Mouse (Mus musculus): ENCODE data around the gene Fem1b. TPM values are rescaled to one million over a fixed set of nuclear protein-coding genes. Genes with fewer than 3 reads are reported as not detected.
"Not testable (repeated sequence)": the region's sequence is repeated elsewhere in the genome, so short reads cannot be mapped to it uniquely, and the experiment has no call there.

Fem1b gene
- total RNA-seq (2021) = 100 to 1,000 TPM in 1 of 2 experiments, 10 to 100 TPM in 1; 97.6 to 105 TPM

DNA sequence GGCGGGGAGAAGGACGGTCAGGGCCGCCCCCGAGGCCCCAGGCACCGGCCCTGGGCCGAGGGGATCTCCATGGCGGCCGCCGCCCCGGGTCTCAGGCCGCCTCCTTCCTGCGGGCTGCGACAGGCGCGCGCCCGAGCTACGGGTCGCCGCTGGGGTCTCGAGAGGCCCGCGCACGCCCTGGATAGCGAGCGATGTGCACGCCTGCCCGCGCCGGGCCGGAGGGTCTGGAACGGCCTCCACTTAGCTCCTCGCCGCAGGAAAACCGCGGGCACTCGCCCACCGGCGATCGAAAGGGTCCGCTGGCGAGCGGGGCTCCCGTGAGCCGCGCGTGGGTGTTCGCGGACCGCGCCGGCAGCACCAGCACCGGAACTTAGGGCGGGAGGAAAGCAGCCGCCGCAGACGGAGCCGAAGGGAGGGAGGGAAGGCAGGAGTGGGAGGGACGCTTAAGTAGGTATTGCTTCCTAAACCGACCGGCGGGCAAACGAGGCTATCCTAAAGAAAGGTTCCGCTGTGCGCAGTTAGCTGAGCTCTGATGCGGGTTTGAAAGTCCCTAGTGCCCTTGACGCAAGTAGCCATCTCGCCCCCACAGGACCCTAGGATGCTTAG is at the start of gene Fem1b:
TSS of gene Fem1b (minus strand) at position 419 of the 606 bp plus-strand sequence.
- DNase-seq (ENCODE audit: extremely low spot score in 1 of 2, low spot score in 1 of 2) = peak; percentile 82 to 93

DNA sequence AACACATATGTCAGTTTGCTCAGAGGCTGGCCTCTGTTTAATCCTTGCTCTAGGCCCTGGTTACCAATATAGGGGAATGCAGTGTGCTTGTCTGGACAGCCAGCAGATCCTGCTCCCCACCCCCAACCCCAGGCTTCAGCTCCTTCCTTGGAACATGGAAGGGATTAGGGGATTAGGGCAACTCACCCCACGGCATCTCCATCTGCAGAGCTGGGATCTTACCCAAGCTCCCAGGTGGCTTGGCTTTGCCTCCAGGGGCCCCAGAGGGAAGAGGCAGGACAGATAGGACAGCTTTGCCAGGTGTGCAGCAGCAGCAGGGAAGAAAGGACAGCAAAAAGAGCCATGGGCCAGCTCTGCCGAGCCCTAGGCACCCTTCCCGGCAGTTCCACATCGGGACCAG is 49.1 kb upstream of the Fem1b start:
- DNase-seq (ENCODE audit: extremely low spot score in 1 of 2, low spot score in 1 of 2) = no peak

DNA sequence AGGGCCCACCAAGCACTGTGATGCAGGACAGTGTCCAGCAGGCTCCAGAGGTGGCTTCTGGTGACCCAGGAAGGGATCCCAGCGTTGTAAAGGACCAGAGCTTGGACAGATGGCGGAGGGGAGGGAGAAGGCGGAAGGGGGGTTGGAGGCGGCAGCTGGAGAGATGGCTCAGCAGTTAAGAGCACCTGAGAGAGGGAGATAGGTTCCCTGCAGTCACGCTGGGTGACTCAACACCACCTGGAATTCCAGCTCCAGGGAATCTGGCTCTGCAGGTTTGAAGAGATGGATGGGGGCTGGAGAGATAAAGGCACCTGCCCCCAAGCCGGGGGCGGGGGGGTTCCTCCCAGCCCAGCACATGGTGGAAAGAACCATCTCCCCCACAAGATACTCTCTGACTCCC is 48.4 kb upstream of the Fem1b start:
- DNase-seq (ENCODE audit: extremely low spot score in 1 of 2, low spot score in 1 of 2) = not testable (repeated sequence)

DNA sequence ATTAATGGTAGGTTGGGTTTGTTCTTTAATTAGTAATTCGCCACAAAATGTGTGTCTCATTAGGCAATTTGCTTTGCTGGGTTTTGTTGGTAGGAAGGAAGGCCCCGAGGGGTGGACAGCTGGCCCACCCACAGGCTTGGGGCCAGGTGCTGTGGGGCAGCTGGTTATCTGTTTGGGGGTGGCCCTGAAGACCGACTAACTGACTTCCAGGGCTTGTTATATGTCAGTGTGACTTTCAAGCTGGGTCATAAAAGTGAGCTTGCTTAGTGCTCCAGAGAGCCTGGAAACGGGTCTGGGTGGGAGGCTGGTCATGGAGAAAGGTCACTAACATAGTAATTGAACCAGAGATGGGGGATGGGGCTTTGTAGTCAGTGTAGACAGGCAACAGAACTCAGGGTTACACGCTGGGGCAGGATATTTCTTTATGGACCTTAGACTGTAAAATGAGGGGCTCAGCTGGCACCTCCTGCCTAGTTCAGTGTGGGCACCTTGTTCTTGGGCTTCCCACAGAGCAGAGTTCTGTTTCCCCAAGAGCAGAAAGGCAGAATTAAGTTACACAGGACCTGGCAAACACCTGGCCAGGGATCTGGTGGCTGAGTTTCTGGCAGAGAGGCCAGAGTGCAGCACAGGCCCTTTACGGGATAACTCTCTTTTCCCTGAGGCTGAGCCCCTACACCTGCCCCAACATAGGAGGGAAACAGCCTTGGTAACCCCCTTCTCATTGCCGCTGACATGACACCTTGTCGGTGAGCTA is 46.7 kb upstream of the Fem1b start:
- no peak for DNase-seq (ENCODE audit: extremely low spot score in 1 of 2, low spot score in 1 of 2)

DNA sequence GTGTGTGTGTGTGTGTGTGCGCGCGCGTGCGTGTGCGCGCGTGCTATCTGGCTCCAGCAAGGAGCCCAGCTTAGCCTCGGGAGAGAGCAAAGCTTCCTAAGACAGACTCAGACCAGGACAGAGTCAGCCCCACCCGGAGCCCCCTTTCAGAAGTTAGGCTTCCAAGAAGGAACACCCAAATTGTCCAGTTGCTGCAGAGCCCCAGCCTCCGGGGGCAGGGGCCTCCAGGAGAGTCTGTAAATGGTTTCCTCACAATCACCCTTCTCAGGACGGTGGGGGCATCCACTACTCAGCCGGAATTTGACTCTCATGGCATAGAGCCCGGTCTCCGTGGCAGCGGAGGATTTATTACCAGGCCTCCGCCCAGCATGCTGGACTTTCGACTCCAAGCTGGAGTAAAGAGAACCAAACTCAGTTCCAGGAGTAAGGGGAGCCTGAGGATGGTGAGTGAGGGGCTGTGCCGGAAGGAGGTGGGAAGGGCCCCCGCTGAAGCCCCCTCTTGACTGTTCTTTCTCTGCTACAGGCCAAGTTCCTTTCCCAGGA is 46.1 kb upstream of the Fem1b start, which contains the start of gene Calml4:
TSS of gene Calml4 (plus strand) at position 362 of the 543 bp plus-strand sequence.
- DNase-seq (ENCODE audit: extremely low spot score in 1 of 2, low spot score in 1 of 2) = no peak

DNA sequence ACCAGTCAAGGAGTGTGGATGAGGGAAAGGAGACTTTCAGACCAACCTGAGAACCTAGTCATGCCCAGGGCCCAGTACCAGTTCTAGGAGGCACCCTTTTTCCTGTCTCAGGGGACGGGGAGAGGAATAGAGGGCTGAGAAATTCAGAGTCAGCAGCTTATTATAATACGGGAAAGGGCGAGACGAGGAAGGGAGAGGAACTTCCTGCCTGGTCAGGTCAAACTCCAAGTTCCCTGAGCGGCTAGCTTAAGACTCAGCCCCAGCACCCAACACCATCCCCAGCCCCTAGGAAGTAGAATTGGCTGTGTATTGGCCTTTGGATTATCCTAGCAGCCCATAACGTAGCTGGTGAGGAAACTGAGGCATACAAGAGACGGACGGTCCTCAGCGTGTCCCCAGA is 45.5 kb upstream of the Fem1b start:
- DNase-seq (ENCODE audit: extremely low spot score in 1 of 2, low spot score in 1 of 2) = no peak

DNA sequence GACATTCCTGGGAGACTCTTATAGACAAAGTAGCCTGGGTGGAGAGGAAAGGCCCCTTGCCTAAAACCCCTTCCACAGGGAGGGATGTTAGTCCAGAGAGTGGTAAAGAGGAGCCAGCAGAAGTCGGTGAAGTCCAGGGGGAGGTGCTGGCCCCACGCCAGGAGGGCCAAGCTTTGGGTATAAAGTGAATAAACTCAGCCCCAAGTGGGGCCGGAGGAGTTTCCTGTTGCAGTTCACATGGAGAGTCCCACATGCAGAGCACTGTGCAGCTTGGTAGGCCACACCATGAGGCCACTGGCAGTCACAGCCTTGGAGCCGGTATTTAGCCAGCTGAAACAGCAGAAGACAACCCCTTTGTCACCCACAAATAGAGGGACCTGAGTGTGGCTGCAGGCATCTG is 42.7 kb upstream of the Fem1b start:
- DNase-seq (ENCODE audit: extremely low spot score in 1 of 2, low spot score in 1 of 2) = no peak

DNA sequence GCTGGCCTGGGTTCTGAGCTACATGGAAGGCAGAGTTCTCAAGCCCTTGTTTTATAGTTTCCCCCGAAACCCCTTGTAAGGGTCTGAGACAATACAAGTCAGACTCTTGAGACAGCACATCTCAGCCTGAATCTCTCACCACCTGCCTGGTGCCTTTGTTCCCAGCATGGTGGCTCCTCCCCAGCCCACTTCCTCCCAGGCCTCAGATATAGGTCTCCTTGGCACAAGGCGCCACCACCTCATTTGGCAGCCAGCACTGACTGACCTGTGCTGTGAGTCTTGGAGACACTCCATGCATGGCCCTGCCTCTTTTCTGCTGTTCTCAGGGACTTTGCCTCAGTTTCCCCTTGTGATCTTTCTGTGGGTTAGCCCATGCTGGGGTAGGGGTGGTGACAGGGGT is 39.8 kb upstream of the Fem1b start:
- no peak for DNase-seq (ENCODE audit: extremely low spot score in 1 of 2, low spot score in 1 of 2)

DNA sequence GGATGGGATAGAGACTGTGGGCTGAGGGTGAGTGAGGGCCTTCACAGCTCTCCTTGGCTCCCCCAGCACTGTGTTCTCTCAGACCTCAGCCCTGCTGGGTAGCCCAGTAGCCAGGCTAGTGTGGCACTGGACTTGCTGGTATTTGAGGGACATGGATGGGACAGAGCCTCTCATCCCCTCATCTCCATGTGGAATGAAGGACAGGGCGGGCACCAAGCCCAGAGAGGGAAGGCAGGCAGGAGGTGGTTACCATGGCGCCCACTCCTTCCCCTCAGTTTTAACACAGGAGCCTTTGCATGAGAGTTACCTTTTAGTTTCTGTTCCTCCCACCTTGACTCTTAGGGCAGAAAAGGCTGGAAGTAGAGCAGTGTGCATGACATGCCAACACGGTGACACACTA is 36.9 kb upstream of the Fem1b start:
- DNase-seq (ENCODE audit: extremely low spot score in 1 of 2, low spot score in 1 of 2) = no peak

DNA sequence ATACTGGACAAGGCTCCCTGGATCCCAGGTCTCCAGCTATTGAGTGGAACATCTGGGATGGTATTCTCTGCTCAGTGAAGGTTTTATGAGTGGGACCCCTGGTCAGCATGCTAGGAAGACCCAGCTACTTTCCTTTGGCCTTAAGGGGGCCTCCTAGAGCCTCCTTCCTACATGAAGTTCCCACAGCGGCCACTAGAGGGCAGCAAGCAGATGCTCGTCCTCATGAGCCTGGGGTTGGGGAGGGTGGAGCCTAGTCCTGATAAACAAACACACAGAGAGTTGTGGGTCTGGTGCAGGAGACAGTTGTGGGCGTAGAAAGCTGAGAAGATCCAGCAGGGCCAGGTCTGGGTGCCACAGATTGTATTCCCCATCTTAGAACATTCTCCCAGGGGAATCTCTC is 36.0 kb upstream of the Fem1b start:
- peak; percentile 87 to 99 for DNase-seq (ENCODE audit: extremely low spot score in 1 of 2, low spot score in 1 of 2)

DNA sequence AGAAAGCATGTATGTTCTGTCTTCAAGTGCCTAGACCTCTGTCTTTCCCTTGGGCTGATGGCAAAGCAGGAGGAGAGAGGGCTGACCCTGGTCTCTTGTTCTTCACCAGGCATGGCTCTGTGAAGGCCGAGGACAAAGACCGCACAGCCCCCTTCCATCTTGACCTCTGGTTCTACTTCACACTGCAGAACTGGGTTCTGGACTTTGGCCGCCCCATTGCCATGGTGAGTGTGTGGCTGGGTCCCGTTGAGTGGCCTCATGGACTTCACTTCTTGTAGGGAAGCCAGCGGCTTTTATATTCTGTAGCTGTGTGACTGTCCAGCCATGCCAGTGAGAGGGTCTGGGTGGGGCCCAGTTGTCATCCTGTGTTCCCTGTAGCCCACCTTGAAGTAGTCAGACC is 32.7 kb upstream of the Fem1b start:
- DNase-seq (ENCODE audit: extremely low spot score in 1 of 2, low spot score in 1 of 2) = no peak

DNA sequence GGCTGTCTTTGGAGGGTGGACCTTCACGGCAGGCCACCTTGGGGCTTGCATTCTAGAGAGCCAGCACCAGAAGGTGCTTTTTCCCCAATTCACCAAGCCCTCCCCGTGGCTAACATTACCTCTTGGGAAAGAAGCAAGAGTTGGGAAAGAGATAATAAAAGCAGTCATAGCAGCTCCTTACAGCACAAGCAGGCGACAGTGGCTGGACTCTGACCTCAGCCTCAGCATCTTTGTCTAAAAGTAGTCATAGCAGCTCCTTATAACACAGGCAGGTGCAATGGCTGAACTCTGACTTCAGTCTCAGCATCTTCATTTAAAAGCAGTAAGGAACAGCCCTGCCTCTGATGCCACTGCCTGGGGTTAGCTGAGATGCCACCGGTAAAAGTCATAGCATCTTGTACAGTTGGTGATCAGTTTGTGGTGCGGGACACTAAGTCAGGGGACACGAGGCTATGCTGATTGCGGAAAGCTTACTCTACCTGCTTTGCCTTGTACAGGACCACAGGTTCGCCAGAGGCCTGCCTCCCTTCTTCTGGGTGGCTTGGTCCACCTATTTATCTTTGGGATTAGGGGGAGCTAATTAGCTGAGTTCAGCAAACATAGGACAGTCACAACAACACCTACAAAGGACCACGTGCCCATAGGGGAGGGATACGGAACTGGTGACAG is 31.8 kb upstream of the Fem1b start:
- DNase-seq (ENCODE audit: extremely low spot score in 1 of 2, low spot score in 1 of 2) = no peak

DNA sequence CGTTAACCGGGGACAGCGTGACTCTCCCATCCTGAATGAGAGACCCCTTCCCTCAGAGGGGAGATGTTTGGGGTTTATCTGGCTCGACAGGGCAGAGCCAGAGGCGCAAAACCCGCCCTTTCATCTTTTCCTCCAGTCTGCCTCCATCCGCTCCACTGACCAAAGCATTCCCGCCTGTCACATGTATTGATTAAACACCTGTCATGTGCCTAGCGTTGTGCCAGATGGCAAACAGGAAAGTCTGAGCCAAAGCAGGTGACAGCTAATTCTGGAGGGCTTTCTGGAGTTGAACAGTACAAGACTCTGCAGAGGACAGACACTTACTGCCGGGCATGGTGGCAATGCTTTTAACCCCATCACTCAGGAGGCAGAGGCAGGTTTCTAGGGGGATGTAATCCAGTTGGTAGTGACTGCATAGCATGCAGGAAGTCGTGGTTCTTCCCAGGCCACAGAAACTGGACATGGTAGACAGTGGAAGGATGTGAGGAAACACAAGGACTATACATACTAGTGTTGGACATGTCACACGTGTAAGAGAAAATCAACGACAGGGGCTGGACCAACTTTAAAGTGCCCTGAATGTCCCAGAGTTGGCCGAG is 27.5 kb upstream of the Fem1b start:
- peak in 1 of 2 experiments; percentile 15 for DNase-seq (ENCODE audit: extremely low spot score in 1 of 2, low spot score in 1 of 2)

DNA sequence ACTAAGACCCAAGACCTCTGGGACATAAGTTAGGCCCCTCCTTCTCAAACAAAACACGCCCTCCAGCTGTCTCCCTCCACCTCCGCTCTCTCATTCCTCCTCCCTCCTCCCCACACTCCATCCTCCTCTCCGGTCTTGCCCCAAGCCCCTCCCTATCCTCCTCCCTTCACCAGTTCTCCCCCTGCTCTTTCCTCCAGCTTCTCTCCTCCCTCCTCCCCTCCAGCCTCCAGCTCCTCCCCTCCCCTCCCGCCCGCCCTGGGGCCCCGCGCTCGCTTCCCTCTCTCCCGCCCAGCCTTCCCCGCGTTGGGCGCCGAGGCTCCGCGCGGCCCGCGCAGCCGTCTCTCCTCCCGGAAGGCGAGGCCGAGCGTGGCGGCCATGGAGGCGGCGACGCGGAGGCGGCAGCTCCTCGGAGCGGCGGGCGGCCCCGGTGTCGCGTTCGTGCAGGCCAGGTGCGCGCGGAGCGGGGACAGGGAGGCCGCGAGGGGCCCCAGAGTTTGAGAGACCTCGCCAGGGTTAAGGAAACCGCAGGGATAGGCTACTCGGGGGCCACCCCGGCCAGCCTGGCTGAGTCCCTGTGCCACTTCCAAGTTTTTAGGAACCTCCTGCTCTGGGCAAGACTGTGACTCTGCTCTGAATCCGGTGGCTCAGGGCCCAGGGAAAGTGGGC is 26.9 kb upstream of the Fem1b start, which contains the start of gene Cln6:
TSS of gene Cln6 (plus strand) at position 280 of the 666 bp plus-strand sequence.
- peak; percentile 51 to 57 for DNase-seq (ENCODE audit: extremely low spot score in 1 of 2, low spot score in 1 of 2)

DNA sequence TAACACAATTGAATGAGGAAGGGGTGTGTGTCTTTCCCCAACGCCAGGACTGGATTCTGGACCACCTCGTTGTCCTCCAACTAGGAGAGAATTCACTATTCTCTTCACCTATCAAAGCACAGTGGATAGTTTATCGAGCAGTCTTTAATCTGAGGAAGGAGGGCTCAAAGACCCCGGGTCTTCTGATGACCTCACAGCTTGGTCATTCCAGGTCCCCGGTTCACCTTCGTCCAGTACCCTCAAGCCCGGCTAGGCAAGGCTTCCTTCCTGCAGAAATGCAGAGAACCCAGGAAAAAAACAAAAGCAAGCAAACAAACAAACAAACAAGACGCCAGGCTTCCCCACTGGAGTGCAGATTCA is 26.4 kb upstream of the Fem1b start:
- DNase-seq (ENCODE audit: extremely low spot score in 1 of 2, low spot score in 1 of 2) = no peak

DNA sequence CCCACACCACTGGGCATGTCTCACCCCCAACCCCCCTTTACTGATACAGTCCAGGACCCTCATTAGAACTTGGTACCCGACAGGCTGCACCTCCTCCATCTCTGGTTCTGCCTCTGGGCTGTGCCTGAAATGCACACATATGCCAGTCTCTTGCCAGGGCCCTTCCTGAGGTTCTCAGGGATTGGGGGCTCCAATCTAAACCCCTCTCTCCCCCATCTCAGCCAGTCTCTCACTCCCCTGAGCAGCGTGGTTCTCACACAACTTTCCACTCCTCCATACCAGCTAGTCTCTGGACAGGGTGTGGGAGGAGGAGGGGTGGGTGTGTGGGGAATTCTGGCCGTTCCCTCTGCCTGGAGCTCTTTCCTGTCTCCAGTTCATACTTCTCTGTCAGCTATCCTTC is 25.9 kb upstream of the Fem1b start:
- DNase-seq (ENCODE audit: extremely low spot score in 1 of 2, low spot score in 1 of 2) = no peak

DNA sequence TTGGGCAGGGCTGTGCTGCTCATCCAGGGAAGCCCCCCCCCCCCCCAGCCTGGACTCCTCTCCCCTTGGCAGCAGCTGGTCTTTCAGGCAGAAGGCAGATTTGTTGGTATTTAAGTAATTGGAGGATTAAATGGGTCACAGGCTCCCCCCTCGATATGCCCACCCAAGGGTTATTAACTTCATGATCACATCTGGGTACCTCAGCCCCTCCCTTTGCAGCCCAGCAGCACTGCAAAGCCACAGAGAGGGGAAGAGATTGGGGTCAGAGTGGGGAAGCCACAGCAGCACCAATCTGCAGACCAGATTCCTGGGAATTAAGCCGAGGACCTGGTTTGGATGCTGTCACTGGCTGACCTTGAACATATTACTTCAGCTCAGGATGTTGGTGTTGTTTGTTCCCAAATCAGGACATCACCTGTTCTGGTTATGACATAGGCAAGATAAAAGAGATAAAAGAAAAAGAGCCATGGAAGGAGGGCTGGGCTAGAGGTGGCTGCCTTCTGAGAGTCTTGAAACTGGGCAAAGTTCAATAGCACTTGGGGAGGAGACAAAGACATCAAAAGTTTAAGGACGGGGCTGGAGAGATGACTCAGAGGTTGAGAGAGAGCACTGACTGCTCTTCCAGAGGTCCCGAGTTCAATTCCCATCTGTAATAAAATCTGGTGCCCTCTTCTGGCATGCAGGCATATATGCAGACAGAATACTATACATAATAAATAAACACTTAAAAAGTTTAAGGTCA is 24.1 kb upstream of the Fem1b start:
- DNase-seq (ENCODE audit: extremely low spot score in 1 of 2, low spot score in 1 of 2) = no peak

DNA sequence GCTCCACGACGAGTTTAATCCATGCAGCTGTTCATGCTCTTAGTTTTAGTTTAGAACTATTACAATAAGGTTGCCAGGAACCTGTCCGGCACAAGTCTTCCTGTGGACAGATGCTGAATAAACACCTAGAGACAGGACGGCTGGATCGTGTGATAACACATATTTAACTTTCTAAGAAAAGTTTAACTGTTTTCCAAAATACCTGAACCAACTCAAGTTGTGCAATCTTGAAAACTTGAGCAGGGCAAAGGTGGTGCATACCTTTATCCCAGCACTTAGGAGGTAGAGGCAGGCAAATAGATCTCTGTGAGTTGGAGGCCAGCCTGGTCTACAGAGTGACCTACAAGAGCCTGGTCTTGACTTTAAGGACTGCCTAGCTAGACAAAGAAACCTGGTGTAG is 23.2 kb upstream of the Fem1b start:
- DNase-seq (ENCODE audit: extremely low spot score in 1 of 2, low spot score in 1 of 2) = no peak

DNA sequence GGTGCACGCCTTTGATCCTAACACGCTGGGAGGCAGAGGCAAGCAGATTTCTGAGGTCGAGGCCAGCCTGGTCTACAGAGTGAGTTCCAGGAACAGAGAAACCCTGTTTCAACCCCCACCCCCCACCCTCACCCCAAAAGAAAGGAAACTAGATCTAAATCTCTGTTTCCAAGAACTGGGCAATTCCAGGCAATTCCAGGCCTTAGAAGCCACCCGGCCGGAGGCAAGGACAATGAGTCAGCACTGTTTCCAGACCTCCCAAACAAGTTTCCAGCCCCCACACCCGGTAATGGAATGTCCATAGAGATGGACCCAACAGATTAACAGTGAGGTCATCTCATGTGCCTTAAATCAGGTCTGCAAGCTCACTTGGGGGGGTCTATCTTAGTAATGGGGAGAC is 18.1 kb upstream of the Fem1b start:
- DNase-seq (ENCODE audit: extremely low spot score in 1 of 2, low spot score in 1 of 2) = no peak

DNA sequence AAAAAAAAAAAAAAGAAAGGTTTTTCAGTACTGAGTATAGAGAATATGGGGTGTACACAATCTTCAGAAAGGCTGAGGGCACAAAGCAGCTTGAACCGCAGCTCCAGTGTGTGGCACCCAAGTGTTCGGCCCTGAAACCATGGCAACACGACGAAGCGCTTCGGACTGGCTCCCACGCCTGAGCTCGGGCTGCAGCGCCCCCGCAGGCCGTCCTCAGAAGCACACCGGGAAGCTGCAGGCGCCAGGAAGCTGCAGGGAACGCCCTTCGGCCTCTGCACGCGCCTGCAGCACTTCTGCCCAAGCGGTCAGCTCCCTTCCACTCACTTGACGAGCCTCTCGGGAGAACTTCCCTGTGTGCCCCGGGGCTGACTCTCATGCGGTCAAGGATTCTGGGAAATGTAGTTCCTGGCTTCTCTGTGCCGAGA is 16.9 kb upstream of the Fem1b start:
- peak; percentile 90 for DNase-seq (ENCODE audit: extremely low spot score in 1 of 2, low spot score in 1 of 2)
